Mouse (Mus musculus) ES-E14 (cell line): ENCODE measurements around the gene Cdc42bpg. TPM values are rescaled to one million over a fixed set of nuclear protein-coding genes. Genes with fewer than 3 reads are reported as not detected.

Source experiments
- DNase-seq: peaks from one replicate; pipeline ENCODE4 v3.0.0-alpha.2; 2013; ENCODE audit warnings: low read depth, low spot score
- H3K27ac ChIP-seq: 2 replicates; pipeline ENCODE4 v1.5.1; 2012; ENCODE audit warnings: low read depth, mild to moderate bottlenecking, low read length, moderate library complexity, mixed read lengths; ENCODE audit not compliant: poor library complexity, insufficient read depth, severe bottlenecking
- H3K36me3 ChIP-seq: 2 replicates; pipeline ENCODE4 v1.6.1; 2012; ENCODE audit warnings: mild to moderate bottlenecking, low read length, moderate library complexity, mixed read lengths; ENCODE audit not compliant: control insufficient read depth, poor library complexity, insufficient read depth, severe bottlenecking
- H3K4me1 ChIP-seq, 2 experiments: fragments of 150-350 bp in 1 of 2; sonication (generic) in 1 of 2; 2 replicates each; pipeline ENCODE4 v1.6.1; 2012; ENCODE audit warnings: low read length in 2 of 2, mild to moderate bottlenecking in 1 of 2, mixed read lengths in 1 of 2; ENCODE audit not compliant: control insufficient read depth in 2 of 2, insufficient read depth in 2 of 2, poor library complexity in 1 of 2
- H3K4me3 ChIP-seq, 2 experiments: fragments of 150-350 bp in 1 of 2; sonication (generic) in 1 of 2; 2 replicates each; pipeline ENCODE4 v1.5.1; 2012; ENCODE audit warnings: low read length in 2 of 2, low read depth in 1 of 2, mild to moderate bottlenecking in 1 of 2, mixed read lengths in 1 of 2; ENCODE audit not compliant: insufficient read depth in 1 of 2, poor library complexity in 1 of 2, severe bottlenecking in 1 of 2
- H3K9ac ChIP-seq: 2 replicates; pipeline ENCODE4 v1.6.1; 2012; ENCODE audit warnings: low read depth, mild to moderate bottlenecking, low read length, mixed read lengths; ENCODE audit not compliant: poor library complexity, insufficient read depth, severe bottlenecking
- H3K9me3 ChIP-seq: fragments of 150-350 bp; sonication (generic); 2 replicates; pipeline ENCODE4 v1.6.1; 2012; ENCODE audit warnings: low read depth, mild to moderate bottlenecking, low read length; ENCODE audit not compliant: control insufficient read depth, insufficient read depth
- CHD2 ChIP-seq: IDR thresholded peaks from 2 replicates; pipeline ENCODE4 v1.6.1; 2014; ENCODE audit warnings: mild to moderate bottlenecking, low read depth, low read length, inconsistent platforms
- HCFC1 ChIP-seq: IDR thresholded peaks from 2 replicates; pipeline ENCODE4 v1.6.1; 2012; ENCODE audit warnings: low read length, inconsistent platforms, borderline replicate concordance; ENCODE audit not compliant: insufficient read depth
- MAFK ChIP-seq: IDR thresholded peaks from 2 replicates; pipeline ENCODE4 v1.6.1; 2014; ENCODE audit warnings: mild to moderate bottlenecking, low read depth, low read length, inconsistent platforms; ENCODE audit not compliant: insufficient read depth
- ZC3H11A ChIP-seq: IDR thresholded peaks from 2 replicates; pipeline ENCODE4 v1.6.1; 2012; ENCODE audit warnings: low read depth, mild to moderate bottlenecking, inconsistent platforms, low read length, borderline replicate concordance
- ZNF384 ChIP-seq: IDR thresholded peaks from 2 replicates; pipeline ENCODE4 v1.6.1; 2012; ENCODE audit warnings: low read depth, low read length, inconsistent platforms
- in situ Hi-C, 2 experiments: fragments of 600-800 bp; cut with MboI; formaldehyde crosslinking; loops; one replicate each; pipeline ENCODE4 v1.15.1; 2025; ENCODE audit warnings: low sequenced_read_pairs in 2 of 2, inconsistent platforms in 1 of 2; ENCODE audit not compliant: unreplicated experiment in 2 of 2
- total RNA-seq: library from RNA; depleted of rRNA; stranded (reverse); fragments of 300-350 nt; gene quantifications from 2 replicates; pipeline ENCODE4 v1.2.3, GENCODE M21; 2012

Cdc42bpg gene
- total RNA-seq, 1 experiment: 35.5 TPM

DNA sequence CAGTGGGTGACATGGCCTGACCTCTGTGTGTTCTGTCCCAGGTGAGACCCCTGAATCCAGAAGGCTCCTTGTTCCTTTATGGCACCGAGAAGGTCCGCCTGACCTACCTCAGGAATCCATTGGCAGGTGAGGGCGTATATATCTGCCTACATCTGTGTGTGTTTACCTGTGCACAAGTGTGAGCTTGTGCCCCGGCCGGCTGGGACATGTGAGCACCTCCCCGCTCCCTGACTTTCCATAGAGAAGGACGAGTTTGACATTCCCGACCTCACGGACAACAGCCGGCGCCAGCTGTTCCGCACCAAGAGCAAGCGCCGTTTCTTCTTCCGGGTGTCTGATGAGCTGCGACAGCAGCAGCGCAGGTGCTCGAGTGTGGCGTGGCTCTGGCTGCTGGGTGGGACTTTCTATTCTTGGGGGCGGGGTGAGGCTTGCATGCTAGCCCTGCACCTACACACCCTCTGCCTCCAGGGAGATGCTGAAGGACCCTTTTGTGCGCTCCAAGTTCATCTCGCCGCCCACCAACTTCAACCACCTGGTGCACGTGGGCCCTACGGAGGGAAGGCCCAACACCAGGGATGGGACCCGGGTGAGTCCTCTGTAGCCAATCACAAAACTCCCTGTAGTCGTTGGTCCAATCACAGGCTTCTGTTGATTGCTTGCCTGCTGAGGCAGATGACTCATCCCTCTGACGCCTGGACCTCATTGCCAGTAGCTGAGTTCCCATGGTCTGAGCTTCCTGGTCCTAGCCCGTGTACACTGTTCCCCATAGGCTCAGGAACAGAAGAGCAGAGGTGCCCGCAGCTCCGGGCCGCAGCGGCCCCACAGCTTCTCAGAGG is 15.7 kb downstream of the Cdc42bpg start:
- in situ Hi-C loops: no loop called here
- Histone ChIP-seq H3K36me3 (peaks cover 64% of the 10 kb centered on the region), H3K27ac (no peak overlapping the region), H3K4me1 (peaks cover 0 to 19% of the 10 kb centered on the region in 2 experiments; a peak in 3 of 4 replicates), H3K9me3 (no peaks in the 10 kb centered on the region), H3K9ac (0 out of 2 replicates have a peak overlapping the region, but pooled peaks have one; percentile 2), H3K4me3 (peak overlapping the region in 1 of 2 experiments; percentile 10; a peak in 1 of 4 replicates)
- peak; percentile 75 for DNase-seq
- TF ChIP-seq ZC3H11A (no peak), ZNF384 (no peak), CHD2 (peak; percentile 70)

GRCm38 (mm10) chr19:6324751-6325150 is 18.5 kb downstream of the Cdc42bpg start:
- H3K4me3 ChIP-seq: no peak overlapping the region
- no peak overlapping the region for H3K27ac ChIP-seq
- peaks cover 40% of the 10 kb centered on the region for H3K36me3 ChIP-seq
- no peak overlapping the region for H3K9ac ChIP-seq
- no peak for DNase-seq
- no peak for TF ChIP-seq MAFK
- no peak for TF ChIP-seq ZNF384
- no peak for TF ChIP-seq HCFC1
- TF ChIP-seq CHD2: no peak
- TF ChIP-seq ZC3H11A: no peak
- H3K4me1 ChIP-seq: peaks cover 0 to 19% of the 10 kb centered on the region in 2 experiments; a peak in 3 of 4 replicates
- in situ Hi-C loops: no loop called here
- H3K9me3 ChIP-seq: no peaks in the 10 kb centered on the region

DNA sequence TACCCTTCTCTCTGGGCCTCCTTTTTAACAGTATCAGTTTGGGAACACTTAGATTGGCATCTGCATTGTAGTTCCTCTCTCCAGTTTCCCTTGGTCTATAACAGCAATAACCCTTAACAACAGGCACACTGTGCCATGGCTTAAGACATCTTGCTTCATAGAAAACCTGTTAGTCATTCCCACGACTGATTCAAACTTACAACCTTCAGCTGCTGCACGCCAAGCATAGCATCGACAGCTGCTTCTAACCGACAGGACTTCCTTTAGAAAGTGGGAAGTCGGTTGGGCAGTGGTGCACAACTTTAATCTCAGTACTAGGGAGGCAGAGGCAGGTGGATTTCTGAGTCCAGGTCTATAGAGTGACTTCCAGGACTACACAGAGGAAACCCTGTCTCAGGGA is 24.9 kb downstream of the Cdc42bpg start:
- no peak overlapping the region for H3K4me3 ChIP-seq
- H3K4me1 ChIP-seq: peaks cover 3 to 5% of the 10 kb centered on the region in 2 experiments
- in situ Hi-C loops: no loop called here
- no peak for DNase-seq
- no peak overlapping the region for H3K27ac ChIP-seq
- H3K36me3 ChIP-seq: 0 out of 2 replicates have a peak, but pooled peaks cover under 1% of the 10 kb centered on the region
- no peak overlapping the region for H3K9ac ChIP-seq
- no peaks in the 10 kb centered on the region for H3K9me3 ChIP-seq
- TF ChIP-seq ZNF384 (no peak), MAFK (no peak), HCFC1 (no peak), ZC3H11A (no peak), CHD2 (no peak)

GRCm38 (mm10) chr19:6331719-6332516 is 25.7 kb downstream of the Cdc42bpg start:
- Histone ChIP-seq H3K4me3 (no peak overlapping the region), H3K9ac (no peak overlapping the region), H3K27ac (no peak overlapping the region), H3K9me3 (no peaks in the 10 kb centered on the region), H3K4me1 (peaks cover 5 to 9% of the 10 kb centered on the region in 2 experiments), H3K36me3 (peaks cover under 1% of the 10 kb centered on the region; the same call in 1 of the 2 replicates)
- peak; percentile 50 for DNase-seq
- no peak for TF ChIP-seq MAFK
- TF ChIP-seq CHD2: no peak
- TF ChIP-seq ZNF384: no peak
- TF ChIP-seq ZC3H11A: peak; percentile 35; the same call in 1 of the 2 replicates
- no peak for TF ChIP-seq HCFC1
- in situ Hi-C loops: no loop called here
